Mouse (Mus musculus) gastrocnemius, adult 2 months (tissue): ENCODE measurements around the gene Nt5c. TPM values are rescaled to one million over a fixed set of nuclear protein-coding genes. Genes with fewer than 3 reads are reported as not detected.
"Not testable (repeated sequence)": the region's sequence is repeated elsewhere in the genome, so short reads cannot be mapped to it uniquely, and the experiment has no call there.

ENCODE experiments used
- DNase-seq: peaks from one replicate; pipeline ENCODE4 v3.0.0; 2022
- H3K27ac ChIP-seq: fragments of 200-600 bp; 2 replicates; pipeline ENCODE4 v1.8.1; 2022; ENCODE audit warnings: mild to moderate bottlenecking
- H3K4me3 ChIP-seq: fragments of 200-600 bp; 2 replicates; pipeline ENCODE4 v1.8.1; 2022; ENCODE audit warnings: mild to moderate bottlenecking, moderate library complexity
- CTCF ChIP-seq: fragments of 200-600 bp; IDR thresholded peaks from 2 replicates; pipeline ENCODE4 v1.8.1; 2022; ENCODE audit warnings: antibody characterized with exemption, mild to moderate bottlenecking, moderate library complexity
- intact Hi-C: fragments of 180-260 bp; cut with DNase I; formaldehyde crosslinking; loops from one replicate; pipeline ENCODE4 v1.15.1; 2025
- total RNA-seq, 2 experiments: library from RNA; stranded (reverse); gene quantifications; 2 replicates each; pipeline ENCODE4 v1.2.3; 2021

Gene Nt5c
- total RNA-seq, 2 experiments from 2014 or later = 5.8 to 7.7 TPM

DNA sequence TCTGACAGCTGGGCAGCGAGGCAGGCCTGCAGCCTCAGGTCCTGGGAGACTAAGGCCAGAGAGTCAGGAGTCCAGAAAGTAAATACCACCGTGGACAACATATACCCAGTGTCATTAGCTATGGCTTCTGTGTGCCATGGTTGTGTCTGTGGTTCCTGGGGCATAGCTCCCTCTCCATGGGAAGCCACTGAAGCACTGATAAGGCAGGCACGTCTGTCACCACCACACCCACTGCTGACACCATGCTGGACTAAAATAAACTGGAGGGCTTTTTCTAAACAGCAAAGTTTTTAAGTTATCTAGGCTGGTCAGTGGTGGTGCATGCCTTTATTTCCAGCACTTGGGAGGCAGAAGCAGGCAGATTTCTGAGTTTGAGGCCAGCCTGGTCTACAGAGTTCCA is 14.9 kb upstream of the Nt5c start:
- DNase-seq = no peak
- Histone ChIP-seq H3K27ac (no peak overlapping the region), H3K4me3 (no peak overlapping the region)
- TF ChIP-seq CTCF = no peak
- intact Hi-C loops = no loop called here

DNA sequence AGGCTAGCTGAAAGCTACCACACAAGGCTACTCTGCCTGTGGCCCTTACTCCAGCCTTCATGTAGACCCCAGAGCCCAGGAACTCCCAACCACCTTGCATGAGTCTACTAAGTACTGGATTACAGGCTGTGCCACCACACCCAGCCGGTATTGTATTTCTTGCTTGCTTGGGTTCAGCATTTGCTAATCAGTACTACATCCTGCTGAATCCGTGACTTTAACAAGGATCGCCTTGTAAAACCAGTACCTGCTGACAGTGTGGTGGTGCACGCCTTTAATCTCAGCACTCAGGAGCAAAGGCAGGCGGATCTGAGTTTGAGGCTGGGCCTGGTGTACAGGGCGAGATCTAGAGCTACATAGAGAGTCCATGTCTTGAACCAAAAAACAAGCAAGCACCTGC is 11.0 kb upstream of the Nt5c start:
- Histone ChIP-seq H3K27ac (no peak overlapping the region), H3K4me3 (no peak overlapping the region)
- intact Hi-C loops = no loop called here
- no peak for DNase-seq
- TF ChIP-seq CTCF = no peak

DNA sequence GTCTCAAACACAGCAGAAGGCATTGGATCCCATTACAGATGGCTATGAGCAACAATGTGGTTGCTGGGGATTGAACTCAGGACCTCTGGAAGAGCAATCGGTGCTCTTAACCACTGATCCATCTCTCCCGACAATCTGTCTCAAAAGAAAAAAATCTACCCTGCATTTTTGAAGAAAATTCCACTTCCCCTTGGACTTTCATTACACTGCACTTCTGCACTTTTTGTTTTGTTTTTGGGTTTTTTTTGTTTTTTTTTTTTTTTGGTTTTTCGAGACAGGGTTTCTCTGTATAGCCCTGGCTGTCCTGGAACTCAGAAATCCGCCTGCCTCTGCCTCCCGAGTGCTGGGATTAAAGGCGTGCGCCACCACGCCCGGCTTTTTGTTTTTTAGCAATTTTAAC is 4.9 kb upstream of the Nt5c start:
- DNase-seq, H3K27ac ChIP-seq, intact Hi-C loops, H3K4me3 ChIP-seq: not testable (repeated sequence)

DNA sequence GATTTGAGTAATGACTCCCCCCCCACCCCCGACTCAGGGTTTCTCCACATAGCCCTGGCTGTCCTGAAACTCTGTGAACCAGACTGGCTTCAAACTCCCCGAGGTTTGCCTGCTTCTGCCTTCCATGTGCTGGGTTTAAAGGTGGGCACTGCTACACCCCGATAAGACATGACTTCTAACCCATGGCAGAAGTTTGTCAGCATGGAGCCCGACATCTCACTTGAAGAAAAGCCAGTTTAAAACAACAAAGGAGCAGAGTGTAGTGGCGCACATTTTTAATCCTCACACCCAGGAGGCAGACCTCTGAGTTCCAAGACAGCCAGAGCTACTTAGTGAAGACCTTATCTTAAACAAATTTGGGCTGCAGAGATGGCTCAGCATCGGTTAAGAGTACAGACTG is 725 bp upstream of the Nt5c start:
- peak overlapping the region; percentile 79 for H3K27ac ChIP-seq

DNA sequence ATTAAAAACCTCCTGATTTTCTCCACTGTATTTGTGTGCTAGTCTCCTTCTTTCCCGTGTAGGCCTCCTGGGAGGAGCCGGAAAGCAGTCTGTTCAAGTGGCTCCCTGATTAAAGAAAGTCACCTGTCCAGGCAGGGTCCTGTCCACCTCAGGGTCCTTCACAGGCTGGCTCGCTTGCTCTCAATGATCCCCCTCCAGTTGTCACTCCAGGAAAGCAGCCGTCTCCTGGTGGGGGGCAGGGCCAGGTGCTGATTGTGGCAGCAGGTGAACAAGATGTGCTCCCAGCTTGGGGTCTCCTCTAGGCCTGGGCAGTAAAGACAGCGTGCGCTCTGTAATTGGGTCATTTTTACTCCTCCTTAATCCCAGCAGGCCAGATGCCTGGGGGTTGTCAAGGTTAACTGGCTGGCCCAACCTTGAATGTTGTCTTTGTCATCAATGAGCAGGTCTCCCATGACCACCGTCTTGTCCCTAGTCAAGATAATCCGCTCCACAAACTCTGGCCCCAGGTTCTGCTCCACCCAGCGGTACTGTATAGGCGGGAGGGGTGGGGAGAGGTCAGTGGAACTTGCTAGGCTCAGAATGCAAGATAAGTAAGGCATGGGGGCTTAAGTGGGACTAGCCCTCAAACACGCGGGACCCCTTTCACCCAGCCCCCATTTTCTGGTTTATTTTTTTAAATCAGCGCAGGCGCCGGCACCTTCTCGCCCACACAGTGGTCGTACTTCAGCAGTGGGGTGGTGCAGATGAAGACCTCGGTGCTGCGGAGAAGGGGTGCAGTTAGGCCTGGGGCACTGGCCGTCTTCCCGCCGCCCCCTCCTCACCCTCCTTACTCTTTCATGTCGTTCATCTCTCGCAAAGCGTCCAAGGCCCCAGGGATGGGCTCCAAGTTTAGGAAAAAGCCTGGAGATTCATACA is 964 bp downstream of the Nt5c start:
- Histone ChIP-seq H3K4me3 (peak overlapping the region; percentile 94), H3K27ac (peak overlapping the region; percentile 79)
- TF ChIP-seq CTCF = no peak
- intact Hi-C loops = loop anchor here (2.0 to 5.0 kb wide), 3 partner anchors 22 to 72 kb away; partner anchors contain the start of genes Nup85 and Sumo2
- no peak for DNase-seq

More for the DNA sequence above, 725 bp upstream of the Nt5c start:
- no peak for DNase-seq
- TF ChIP-seq CTCF = no peak
- H3K4me3 ChIP-seq = peak overlapping the region; percentile 94
- intact Hi-C loops = loop anchor here (5.0 kb wide), 2 partner anchors 45 to 70 kb away; partner anchors contain the start of genes Nup85 and Sumo2

DNA sequence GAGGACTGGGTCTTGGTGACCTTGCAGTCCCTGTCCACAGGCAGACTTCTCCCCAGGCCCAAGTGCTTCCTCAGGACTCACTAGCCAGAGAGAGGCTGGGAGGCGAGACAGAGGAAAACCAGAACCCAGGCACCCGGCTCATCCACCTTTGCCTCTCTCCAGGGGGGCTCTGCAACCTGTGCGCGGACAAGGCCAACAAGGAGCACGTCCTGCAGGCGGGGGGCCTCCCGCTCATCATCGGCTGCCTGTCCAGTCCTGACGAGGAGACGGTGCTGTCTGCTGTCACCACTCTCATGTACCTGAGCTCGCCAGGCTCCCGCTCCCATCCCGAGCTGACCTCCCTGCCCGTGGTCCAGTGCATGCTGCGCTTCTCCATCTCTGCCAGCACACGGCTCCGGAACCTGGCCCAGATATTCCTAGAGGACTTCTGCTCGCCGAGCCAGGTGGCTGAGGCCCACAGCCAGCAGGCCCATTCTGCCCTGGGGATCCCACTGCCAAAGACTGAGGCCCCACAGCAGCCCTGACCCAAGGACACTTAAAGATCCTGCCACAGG is 3.0 kb downstream of the Nt5c start:
- no peak for DNase-seq
- H3K4me3 ChIP-seq = no peak overlapping the region
- no peak overlapping the region for H3K27ac ChIP-seq
- no peak for TF ChIP-seq CTCF
- intact Hi-C loops = loop anchor here (10.0 kb wide), 1 partner anchor 226 kb away; no protein-coding TSS in a partner anchor

DNA sequence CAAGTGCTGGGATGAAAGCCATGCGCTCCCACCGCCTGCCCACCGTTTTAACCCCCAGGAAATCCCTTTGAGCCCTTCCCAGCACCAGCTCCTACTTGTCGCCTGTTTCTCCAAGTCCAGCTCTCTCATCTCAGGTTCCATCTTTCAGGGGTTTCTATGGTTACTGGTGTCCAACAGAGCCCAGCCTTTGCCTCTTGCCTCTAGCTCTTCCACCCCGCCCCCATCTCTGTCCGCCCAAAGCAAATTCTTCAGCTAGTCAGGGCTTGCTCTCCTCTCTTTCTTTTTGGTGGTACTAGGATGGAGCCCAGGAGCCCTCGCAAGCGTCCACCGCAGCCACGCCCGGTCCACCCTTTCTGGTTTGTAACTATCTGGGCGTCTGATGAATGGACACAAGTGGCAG is 6.5 kb downstream of the Nt5c start:
- no peak overlapping the region for H3K27ac ChIP-seq
- intact Hi-C loops = loop anchor here (10.0 kb wide), 1 partner anchor 230 kb away; no protein-coding TSS in a partner anchor
- DNase-seq = no peak
- no peak for TF ChIP-seq CTCF
- no peak overlapping the region for H3K4me3 ChIP-seq

DNA sequence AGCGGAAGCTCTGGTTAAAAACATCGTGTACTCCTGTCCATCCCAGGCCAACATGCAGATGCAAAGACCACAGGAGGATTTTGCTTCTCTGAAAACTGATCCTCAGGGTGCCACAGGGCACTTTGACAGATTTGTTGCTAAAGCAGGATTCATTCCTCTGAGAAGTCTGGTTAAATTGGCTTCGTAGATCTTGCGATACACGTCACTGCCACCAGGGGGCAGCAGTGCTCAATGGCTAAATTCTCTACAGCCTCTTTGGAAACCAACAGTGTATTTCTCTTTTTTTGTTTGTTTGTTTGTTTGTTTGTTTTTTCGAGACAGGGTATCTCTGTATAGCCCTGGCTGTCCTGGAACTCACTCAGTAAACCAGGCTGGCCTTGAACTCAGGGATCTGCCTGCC is 7.9 kb downstream of the Nt5c start:
- peak overlapping the region; percentile 32 for H3K27ac ChIP-seq
- peak; percentile 97 for TF ChIP-seq CTCF
- DNase-seq = peak; percentile 75
- intact Hi-C loops = loop anchor here (5.0 to 10.0 kb wide), 2 partner anchors 129 to 231 kb away; partner anchors contain the start of gene Mif4gd
- peak overlapping the region; percentile 57 for H3K4me3 ChIP-seq

DNA sequence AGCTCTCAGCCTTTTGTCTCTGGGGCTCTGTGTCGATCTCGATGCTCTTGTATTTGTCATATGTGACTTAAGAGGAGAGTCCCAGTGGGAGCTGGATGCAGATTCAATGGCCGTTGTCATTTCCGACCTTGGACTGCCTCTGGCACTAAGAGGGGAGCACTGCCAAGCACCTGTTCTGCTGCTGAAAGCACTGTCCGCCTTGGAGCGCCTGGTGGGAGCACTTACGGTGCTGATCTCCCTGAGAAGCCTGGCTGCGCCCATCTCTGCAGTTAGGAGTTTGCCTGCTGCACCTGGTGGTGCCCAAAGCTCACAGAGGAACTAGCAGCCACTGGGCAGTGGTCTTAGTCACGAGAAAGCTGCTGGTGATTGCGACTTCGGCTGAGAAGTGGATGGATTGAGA is 8.4 kb downstream of the Nt5c start:
- peak overlapping the region; percentile 32 for H3K27ac ChIP-seq
- H3K4me3 ChIP-seq = peak overlapping the region; percentile 57
- no peak for TF ChIP-seq CTCF
- peak; percentile 67 for DNase-seq
- intact Hi-C loops = loop anchor here (5.0 to 10.0 kb wide), 2 partner anchors 129 to 232 kb away; partner anchors contain the start of gene Mif4gd

DNA sequence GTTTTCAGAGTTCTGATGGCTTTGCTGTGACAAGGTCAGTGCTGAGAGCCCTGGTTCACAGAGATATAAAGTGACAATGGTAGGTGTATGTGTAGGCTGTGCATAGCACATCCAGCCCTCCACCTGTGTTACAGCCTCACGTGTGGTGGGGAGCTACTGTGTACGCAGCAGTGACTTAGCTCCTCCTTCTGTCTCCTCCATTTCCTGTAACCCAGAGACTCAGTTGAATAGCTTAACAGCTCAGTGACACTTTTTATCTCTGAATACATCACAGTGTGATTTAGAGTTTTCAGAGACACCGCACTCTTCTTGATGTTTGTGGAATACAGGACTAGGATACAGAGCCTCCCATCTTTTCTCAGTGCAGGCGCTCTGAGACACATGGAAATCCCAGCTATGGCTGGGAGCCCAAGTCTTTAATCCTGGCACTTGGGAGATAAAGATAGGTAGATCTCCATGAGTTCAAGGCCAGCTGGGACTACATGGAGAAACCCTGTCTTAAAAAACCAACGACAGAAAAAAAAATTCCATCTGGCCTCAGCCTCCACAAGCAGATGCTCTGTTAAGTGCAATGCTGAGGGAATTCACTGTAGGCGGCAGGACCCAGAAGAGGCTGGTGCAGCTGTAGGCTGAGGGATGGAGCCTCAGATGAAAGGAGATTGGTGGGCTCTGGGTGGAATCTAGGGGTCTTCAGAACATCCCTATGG is 10.0 kb downstream of the Nt5c start:
- H3K4me3 ChIP-seq = no peak overlapping the region
- H3K27ac ChIP-seq = no peak overlapping the region
- no peak for TF ChIP-seq CTCF
- no peak for DNase-seq
- intact Hi-C loops = loop anchor here (5.0 to 10.0 kb wide), 2 partner anchors 131 to 233 kb away; partner anchors contain the start of gene Mif4gd

DNA sequence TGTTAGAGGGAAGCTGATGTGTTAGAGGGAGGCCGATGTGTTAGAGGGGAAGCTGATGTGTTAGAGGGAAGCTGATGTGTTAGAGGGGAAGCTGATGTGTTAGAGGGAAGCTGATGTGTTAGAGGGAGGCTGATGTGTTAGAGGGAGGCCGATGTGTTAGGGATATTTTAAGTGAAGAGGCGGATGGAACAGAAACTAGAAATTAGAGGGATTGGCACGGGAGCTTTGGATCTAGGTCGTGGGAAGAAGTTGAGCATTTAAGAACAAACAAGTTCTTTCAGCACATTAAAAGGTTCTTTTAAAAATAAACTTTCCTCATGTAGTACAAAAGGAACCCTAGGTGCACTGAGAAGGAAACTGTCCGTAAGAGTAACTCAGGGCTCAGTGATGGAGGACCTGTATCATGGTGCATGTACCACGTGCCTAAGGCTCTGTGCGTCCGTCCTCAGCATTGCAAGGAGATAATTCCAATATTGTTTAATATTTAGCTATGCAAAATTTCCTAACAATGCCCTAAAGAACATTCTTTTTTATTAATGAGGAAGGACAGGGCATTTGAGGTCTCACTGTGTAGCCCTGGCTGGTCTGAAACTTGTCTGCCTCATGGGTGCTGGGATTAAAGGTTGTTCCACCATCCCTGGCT is 13.2 kb downstream of the Nt5c start:
- no peak for TF ChIP-seq CTCF
- Histone ChIP-seq H3K4me3 (no peak overlapping the region), H3K27ac (no peak overlapping the region)
- intact Hi-C loops = no loop called here
- DNase-seq = no peak

DNA sequence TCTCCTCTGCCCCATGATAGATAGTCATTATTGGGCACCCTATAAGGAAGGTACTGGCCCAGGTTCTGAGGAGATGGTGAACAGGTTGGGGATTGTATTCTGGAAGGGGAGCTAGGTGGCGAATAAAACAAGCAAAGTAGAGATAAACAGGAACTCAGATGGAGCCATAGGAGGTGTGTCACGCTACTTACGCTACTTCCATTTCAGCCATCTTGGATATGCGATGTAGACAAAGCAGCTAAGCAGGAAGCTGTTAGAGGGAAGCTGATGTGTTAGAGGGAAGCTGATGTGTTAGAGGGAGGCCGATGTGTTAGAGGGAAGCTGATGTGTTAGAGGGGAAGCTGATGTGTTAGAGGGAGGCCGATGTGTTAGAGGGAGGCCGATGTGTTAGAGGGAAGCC is 14.3 kb downstream of the Nt5c start:
- H3K4me3 ChIP-seq, H3K27ac ChIP-seq, intact Hi-C loops, DNase-seq: not testable (repeated sequence)

DNA sequence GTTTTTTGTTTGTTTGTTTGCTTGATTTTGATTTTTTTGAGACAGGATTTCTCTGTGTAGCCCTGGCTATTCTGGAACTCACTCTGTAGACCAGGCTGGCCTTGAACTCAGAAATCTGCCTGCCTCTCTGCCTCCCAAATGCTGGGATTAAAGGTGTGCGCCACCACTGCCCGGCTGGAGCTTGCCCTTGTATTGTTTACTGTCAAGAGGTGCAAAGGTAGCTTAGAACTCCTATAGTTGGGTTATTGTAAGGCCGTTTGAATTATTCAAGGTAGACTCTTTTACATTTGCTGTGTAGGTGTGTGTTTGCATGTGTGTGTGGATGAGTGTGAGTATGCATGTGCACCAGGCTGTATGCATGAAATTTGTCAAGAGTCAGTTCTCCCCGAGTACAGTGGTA is 15.0 kb downstream of the Nt5c start:
- DNase-seq, H3K4me3 ChIP-seq, intact Hi-C loops, H3K27ac ChIP-seq: not testable (repeated sequence)
